Mouse (Mus musculus) c-Kit-negative CD71-positive TER-119-positive erythroid progenitor cells, embryonic 14.5 days (primary cell): ENCODE data around the gene Tenm4.

Experiments
- DNase-seq: peaks from one replicate; pipeline ENCODE4 v3.0.0-alpha.2; 2013; ENCODE audit warnings: low read depth, low spot score

Gene Tenm4

GRCm38 (mm10) chr7:96952094-96952493, 781.0 kb downstream of the Tenm4 start:
- peak; percentile 16 for DNase-seq

- peak; percentile 29 for DNase-seq
These were observed 788.1 kb downstream of the Tenm4 start for GRCm38 (mm10) chr7:96959168-96959567.
